Mouse (Mus musculus): ENCODE data around the gene Ccdc105. TPM values are rescaled to one million over a fixed set of nuclear protein-coding genes. Genes with fewer than 3 reads are reported as not detected.

The Ccdc105 gene
- not detected for total RNA-seq (2022)

- DNase-seq: peak; percentile 26
These were observed at the start of gene Ccdc105 for GRCm38 (mm10) chr10:78752452-78753191. Gene Ccdc105, minus strand, starts transcription at chr10:78753065.

- no peak for DNase-seq
These were observed 48.6 kb upstream of the Ccdc105 start for GRCm38 (mm10) chr10:78801449-78801848.

GRCm38 (mm10) chr10:78790561-78790960 is 37.7 kb upstream of the Ccdc105 start:
- no peak for DNase-seq

GRCm38 (mm10) chr10:78787566-78788087 is 34.8 kb upstream of the Ccdc105 start:
- DNase-seq: peak; percentile 73

- no peak for DNase-seq
These were observed 27.3 kb upstream of the Ccdc105 start, which contains the start of gene Slc1a6 for GRCm38 (mm10) chr10:78779981-78780651. Gene Slc1a6, plus strand, starts transcription at chr10:78780496.

GRCm38 (mm10) chr10:78779527-78779926 is 26.7 kb upstream of the Ccdc105 start:
- DNase-seq: no peak

GRCm38 (mm10) chr10:78775830-78776229 is 23.0 kb upstream of the Ccdc105 start:
- DNase-seq: no peak

- DNase-seq: no peak
These were observed 12.7 kb upstream of the Ccdc105 start for GRCm38 (mm10) chr10:78765570-78765969.

- DNase-seq: no peak
These were observed 3.2 kb upstream of the Ccdc105 start for GRCm38 (mm10) chr10:78756021-78756420.

- no peak for DNase-seq
These were observed 3.9 kb downstream of the Ccdc105 start for GRCm38 (mm10) chr10:78748946-78749345.

GRCm38 (mm10) chr10:78748161-78748560 is 4.7 kb downstream of the Ccdc105 start:
- no peak for DNase-seq

- DNase-seq: no peak
These were observed 5.7 kb downstream of the Ccdc105 start for GRCm38 (mm10) chr10:78747035-78747721.

- no peak for DNase-seq
These were observed 7.2 kb downstream of the Ccdc105 start for GRCm38 (mm10) chr10:78745453-78746232.

GRCm38 (mm10) chr10:78743721-78744120 is 9.1 kb downstream of the Ccdc105 start:
- no peak for DNase-seq

- no peak for DNase-seq
These were observed 13.0 kb downstream of the Ccdc105 start for GRCm38 (mm10) chr10:78739821-78740220.

GRCm38 (mm10) chr10:78727876-78728275 is 25.0 kb downstream of the Ccdc105 start:
- no peak for DNase-seq

- DNase-seq: no peak
These were observed 25.8 kb downstream of the Ccdc105 start for GRCm38 (mm10) chr10:78727035-78727434.

- DNase-seq: no peak
These were observed 29.4 kb downstream of the Ccdc105 start for GRCm38 (mm10) chr10:78723416-78723815.

- DNase-seq: no peak
These were observed 30.2 kb downstream of the Ccdc105 start for GRCm38 (mm10) chr10:78722654-78723053.

- no peak for DNase-seq
These were observed 30.8 kb downstream of the Ccdc105 start for GRCm38 (mm10) chr10:78722036-78722435.

GRCm38 (mm10) chr10:78718056-78718455 is 34.8 kb downstream of the Ccdc105 start, which contains the start of gene Casp14:
Gene Casp14, minus strand, starts transcription at chr10:78718294.
- no peak for DNase-seq

- DNase-seq: no peak
These were observed 36.6 kb downstream of the Ccdc105 start for GRCm38 (mm10) chr10:78716231-78716630.
